Mouse (Mus musculus): ENCODE measurements around the gene Nme8. TPM values are rescaled to one million over a fixed set of nuclear protein-coding genes. Genes with fewer than 3 reads are reported as not detected.

Nme8 gene
- polyA plus RNA-seq, 1 experiment: not detected

- Histone ChIP-seq H3K27me3 (replicated peaks) (no peaks in the 10 kb centered on the region), H3K4me1 (no peaks in the 10 kb centered on the region), H3K9me3 (no peaks in the 10 kb centered on the region), H3K4me3 (replicated peaks) (no peak overlapping the region), H3K36me3 (replicated peaks; ENCODE audit: low read length) (no peaks in the 10 kb centered on the region)
- TF ChIP-seq GATA1 (IDR thresholded peaks at IDR 0.05; ENCODE audit: borderline replicate concordance, low read length) (no peak), FLI1 (IDR thresholded peaks at IDR 0.05; ENCODE audit: low read length) (no peak)
Measured at GRCm38 (mm10) chr13:19603719-19604118, 93.9 kb downstream of the Nme8 start.

- Histone ChIP-seq H3K36me3 (replicated peaks; ENCODE audit: low read length) (no peaks in the 10 kb centered on the region), H3K9me3 (no peaks in the 10 kb centered on the region), H3K27me3 (replicated peaks) (no peaks in the 10 kb centered on the region), H3K4me3 (replicated peaks) (no peak overlapping the region), H3K4me1 (no peaks in the 10 kb centered on the region)
- no peak for TF ChIP-seq FLI1 (IDR thresholded peaks at IDR 0.05; ENCODE audit: low read length)
- no peak for TF ChIP-seq GATA1 (IDR thresholded peaks at IDR 0.05; ENCODE audit: borderline replicate concordance, low read length)
Measured at GRCm38 (mm10) chr13:19602531-19602930, 95.1 kb downstream of the Nme8 start.

GRCm38 (mm10) chr13:19599242-19599641, 98.4 kb downstream of the Nme8 start:
- no peaks in the 10 kb centered on the region for H3K27me3 ChIP-seq (replicated peaks)
- no peaks in the 10 kb centered on the region for H3K4me1 ChIP-seq
- no peaks in the 10 kb centered on the region for H3K36me3 ChIP-seq (replicated peaks; ENCODE audit: low read length)
- TF ChIP-seq FLI1 (IDR thresholded peaks at IDR 0.05; ENCODE audit: low read length): no peak
- TF ChIP-seq GATA1 (IDR thresholded peaks at IDR 0.05; ENCODE audit: borderline replicate concordance, low read length): no peak
- no peak overlapping the region for H3K4me3 ChIP-seq (replicated peaks)
- no peaks in the 10 kb centered on the region for H3K9me3 ChIP-seq

GRCm38 (mm10) chr13:19595141-19595540, 102.5 kb downstream of the Nme8 start:
- no peak for TF ChIP-seq GATA1 (IDR thresholded peaks at IDR 0.05; ENCODE audit: borderline replicate concordance, low read length)
- no peak for TF ChIP-seq FLI1 (IDR thresholded peaks at IDR 0.05; ENCODE audit: low read length)
- Histone ChIP-seq H3K9me3 (no peaks in the 10 kb centered on the region), H3K4me3 (replicated peaks) (no peak overlapping the region), H3K36me3 (replicated peaks; ENCODE audit: low read length) (no peaks in the 10 kb centered on the region), H3K4me1 (no peaks in the 10 kb centered on the region), H3K27me3 (replicated peaks) (no peaks in the 10 kb centered on the region)

Other genes starting within 250 kb of the Nme8 start
- gene Epdr1, start 77.9 kb downstream of the Nme8 start, polyA plus RNA-seq (2012; ENCODE audit: insufficient read depth, low replicate concordance): 2.2 TPM in 1 of 2 replicates, not detected in the other
- gene Sfrp4, start 74.7 kb downstream of the Nme8 start, polyA plus RNA-seq (2012; ENCODE audit: insufficient read depth, low replicate concordance): not detected in 2 replicates
- 0.13 TPM in 1 of 2 replicates, not detected in the other for gene Gpr141, start 126.5 kb upstream of the Nme8 start, polyA plus RNA-seq (2012; ENCODE audit: insufficient read depth, low replicate concordance)